Mouse (Mus musculus) right cerebral cortex, postnatal 36 days (tissue): ENCODE results near the gene Zc3h12a.

Source experiments
- DNase-seq, 2 experiments: peaks; one replicate each; pipeline ENCODE4 v3.0.0; 2022; ENCODE audit warnings: low spot score in 2 of 2, mixed read lengths in 1 of 2

Gene Zc3h12a

DNA sequence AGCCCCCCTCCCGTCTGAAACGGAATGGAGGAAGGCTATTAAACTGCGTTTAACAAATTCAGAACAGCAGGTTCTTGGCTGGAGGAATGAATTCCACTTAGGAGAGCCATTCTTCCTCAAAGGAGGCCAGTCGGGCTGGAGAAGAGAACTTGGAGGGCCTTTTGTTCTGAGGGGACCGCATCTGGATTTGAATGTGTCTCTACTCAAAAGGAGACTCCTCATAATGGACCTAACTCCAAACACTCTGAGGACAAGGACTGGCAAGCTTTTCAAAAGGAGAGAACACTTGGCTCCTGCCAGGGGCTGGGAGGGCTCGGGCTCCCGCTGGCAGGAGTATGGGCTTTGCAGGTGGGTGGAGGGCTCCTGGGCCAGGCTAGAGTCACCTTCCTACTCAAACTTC, 17.0 kb upstream of the Zc3h12a start:
- peak in 1 of 2 experiments; percentile 30 for DNase-seq

DNA sequence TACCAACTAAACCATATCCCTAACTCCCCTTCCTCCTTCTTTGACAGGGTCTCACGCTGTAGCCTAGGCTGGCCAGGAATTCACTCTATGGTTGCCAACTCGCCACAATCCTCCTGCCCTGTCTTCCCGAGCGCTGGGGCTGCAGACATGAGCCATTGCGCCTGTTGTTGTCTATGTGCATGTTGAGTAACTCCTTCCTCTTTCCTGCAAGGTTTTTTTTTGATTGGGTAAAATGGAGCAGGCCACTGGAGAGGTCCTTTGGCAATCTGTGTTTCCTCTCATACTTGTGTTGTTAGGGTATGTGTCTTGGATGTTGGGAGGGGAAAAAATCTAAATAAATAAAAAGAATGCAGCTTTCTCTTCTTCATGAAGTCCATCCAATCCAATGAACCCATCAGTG, 16.6 kb upstream of the Zc3h12a start:
- no peak for DNase-seq

DNA sequence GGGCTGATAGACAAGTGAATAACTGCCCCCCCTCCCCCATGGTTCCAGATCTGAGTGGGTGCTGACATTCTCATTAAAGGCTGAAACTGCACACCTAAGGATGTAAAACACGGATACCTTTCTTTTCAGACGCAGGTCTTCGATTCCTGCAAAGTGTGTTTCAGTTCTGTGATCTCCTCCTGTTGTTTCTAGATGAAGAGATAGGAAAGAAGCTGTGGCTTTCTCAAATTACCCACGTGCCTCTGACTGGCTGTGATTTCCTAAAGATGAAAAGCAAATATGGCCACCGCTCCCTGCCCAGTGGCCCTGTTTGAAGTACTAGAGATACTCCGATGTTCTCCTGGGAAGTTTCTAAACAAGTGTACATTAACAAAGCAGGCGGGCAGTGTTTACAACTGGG, 10.7 kb upstream of the Zc3h12a start:
- no peak for DNase-seq

DNA sequence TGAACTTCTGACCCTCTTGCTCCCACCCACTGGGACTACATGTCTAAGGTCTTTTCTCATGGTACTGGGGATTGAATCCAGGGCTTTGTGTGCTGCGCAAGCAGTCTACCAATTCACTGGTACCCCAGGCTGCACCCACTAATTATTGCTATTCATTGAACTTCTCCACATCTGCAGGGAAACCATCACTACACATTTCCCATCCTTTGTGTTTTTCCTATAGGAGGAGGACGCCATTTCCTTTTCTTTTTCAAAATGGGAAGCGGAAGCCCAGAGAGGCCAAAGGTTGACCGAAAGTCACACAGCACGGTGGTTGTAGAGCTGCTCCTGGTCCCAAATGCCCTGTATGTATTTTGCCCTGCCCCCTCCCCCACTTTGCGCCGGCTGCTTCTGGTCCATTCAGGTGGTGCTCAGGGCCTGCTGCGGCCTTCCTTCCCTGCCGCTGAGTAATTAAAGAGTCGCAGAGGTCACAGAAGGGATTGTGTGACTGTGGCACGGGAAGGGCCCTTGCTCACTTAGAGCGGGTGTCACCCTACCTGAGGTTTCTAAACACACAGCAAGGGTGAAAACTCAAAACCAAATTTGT, 8.8 kb upstream of the Zc3h12a start:
- no peak for DNase-seq

DNA sequence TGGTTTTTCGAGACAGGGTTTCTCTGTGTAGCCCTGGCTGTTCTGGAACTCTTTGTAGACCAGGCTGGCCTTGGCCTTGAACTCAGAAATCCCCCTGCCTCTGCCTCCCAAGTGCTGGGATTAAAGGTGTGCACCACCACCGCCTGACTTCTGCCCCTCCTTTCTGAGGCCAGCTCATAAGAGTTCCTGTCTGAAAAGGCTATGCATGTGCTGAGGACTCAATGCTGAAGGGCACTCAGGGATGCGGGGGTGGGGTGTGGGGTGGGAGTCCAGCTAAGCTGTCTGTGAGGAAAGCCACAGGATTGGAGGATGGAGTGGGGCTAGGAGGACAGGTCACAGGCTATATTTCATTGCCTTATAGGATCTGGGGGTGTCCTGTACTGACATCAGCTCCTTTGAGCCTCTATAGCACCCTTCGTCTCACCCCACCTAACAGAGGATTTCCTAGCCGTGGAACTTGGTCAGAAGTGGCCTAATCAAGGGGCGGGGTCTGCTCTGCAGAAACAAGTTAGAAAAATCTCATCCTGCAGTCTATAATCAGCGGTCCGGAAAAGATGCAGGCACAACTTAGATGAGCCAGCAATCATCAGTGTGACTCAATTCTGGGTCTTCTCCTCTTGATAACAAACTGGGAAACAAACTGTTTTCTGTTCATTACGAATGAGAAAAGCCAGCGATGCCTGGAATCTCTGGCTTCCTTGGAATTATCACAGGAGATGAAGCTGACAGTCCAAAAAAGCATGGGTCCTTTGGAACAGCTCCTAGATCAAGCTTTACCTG, 7.6 kb upstream of the Zc3h12a start:
- DNase-seq = no peak

DNA sequence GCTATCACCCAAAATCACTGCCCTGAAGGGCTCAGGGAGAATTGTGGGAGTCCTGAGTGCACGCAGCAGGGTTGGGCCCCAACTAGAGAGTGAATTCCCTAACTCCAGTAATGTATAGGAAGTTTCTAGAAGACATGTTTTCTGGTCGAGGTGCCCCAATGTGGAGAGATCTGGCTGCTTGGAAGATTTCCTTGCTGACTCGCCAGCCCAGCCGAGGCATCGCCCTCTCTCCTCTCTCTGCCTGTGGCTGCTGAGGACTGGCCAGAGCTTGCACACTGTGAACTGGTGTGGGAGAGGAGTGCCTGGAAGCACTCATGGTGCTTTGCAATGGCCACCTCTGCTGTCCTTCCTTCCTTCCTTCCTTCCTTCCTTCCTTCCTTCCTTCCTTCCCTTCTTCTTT, 7.0 kb upstream of the Zc3h12a start:
- no peak for DNase-seq

DNA sequence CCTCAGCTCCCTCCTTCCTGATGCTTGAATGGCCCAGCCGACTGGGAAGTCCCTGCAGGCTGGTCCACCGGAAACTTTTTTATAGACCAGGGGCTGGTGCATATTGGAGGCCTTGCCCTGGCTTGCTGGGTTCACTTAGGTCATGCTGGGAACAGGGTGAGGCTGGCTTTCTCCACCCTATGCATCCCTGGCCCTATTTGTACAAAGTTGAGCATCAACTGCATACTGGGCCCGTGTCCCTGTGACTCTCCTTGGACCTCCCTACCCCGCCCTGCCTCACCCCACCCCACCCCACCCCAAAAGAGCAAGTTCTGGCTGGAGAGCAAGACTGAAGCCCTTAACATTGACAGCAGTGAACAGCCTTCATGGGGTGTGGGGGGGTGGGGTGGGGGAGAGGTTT, 6.6 kb upstream of the Zc3h12a start:
- DNase-seq = no peak

DNA sequence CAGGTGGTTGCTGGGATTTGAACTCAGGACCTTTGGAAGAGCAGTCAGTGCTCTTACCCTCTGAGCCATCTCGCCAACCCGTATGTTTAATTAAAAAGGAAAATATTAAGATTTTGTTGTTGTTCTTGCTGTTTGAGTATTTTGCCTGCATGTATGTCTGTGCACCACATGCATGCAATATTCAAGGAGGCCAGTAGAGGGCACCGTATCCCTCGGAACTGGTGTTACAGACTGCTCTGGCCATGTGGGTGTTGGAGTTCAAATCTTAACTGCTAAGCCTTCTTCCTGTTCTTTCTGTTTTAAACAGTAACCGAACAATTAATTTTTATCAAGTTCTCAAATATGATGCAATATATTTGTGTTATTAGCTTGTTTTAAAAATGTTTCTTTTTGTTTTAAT, 4.8 kb upstream of the Zc3h12a start:
- DNase-seq = no peak

DNA sequence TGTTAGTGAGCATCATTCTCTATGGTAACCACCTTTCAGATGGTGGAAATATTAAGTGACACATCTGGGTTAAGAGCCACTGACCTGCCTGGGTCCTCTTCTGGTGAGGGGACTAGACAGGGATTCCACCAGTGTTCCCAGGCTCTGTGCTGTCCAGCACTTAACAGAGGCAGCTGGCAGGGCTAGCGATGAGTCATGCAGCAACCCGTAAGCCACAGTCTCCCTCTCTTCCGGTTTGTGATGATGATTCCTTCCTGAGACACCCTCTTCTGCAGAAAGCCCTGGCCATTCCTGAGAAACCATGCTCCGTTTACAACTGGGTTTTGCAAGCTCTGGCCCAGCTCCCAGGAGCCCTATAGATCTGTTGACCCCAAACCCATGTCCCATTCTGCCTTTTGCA, 3.9 kb upstream of the Zc3h12a start:
- no peak for DNase-seq

DNA sequence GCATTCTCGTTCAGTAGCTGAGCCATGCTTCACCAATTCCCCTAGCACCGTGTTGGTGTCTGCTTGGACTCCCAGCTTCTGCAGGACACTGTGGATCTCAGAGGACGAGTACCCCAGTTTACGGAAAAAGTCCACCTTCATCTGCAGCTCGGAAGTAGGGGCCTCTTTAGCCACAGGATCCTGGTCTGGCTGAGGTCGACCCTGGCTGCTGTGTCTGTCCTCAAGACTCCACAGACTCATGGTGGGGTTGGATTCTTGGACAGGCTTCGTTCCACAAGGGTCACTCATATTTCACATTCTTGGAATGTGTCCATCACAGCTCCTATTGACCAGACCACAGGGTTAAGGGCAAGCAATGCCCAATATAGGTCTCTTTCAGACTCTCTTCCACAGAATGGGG, 879 bp downstream of the Zc3h12a start:
- no peak for DNase-seq

DNA sequence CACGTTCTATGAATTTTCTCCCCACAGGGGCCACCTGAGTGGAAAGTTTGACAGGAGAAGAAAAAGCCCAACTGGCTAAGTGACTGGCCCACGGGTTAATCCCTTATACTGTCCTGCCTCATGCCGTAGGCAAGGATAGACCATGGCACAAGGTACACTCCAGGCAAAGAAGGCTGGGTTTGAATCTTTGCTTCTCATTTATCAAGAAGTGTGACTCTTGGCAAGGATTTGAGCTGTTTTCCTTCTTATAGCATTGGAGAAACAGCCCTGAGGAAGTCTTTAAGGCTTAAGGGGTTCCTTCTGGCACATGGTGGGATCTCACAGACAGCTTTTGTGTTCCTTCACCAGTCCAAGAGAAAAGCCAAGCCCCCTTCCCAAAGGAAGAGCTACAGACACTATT, 1.5 kb downstream of the Zc3h12a start:
- DNase-seq = no peak

DNA sequence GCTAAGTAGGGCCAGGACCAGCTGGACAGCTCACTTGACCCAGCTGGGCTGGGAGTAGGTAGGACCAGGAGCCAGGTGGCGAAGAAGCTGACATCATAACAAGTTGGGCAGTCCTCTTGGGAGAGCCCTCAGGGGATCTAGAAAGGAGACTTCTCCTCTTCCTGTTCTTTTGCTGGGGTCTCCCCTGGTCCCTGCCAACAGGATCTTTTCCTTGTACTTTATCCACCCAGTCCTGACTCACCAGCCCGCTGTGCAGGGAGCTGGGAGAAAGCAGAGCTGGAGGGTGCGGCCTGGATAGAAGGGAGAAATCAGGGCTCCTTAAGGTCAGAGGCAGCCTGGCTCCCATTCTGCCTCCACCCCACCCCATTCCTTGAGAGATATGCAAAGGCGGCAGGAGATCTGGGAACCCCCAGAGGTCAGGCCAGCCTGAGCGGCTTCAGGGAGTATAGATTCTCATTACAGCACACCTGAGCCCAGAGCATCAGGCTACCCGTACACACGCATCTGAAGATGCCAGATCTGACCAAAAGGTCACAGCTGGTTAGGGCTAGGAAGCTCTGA, 2.2 kb downstream of the Zc3h12a start:
- DNase-seq = no peak

DNA sequence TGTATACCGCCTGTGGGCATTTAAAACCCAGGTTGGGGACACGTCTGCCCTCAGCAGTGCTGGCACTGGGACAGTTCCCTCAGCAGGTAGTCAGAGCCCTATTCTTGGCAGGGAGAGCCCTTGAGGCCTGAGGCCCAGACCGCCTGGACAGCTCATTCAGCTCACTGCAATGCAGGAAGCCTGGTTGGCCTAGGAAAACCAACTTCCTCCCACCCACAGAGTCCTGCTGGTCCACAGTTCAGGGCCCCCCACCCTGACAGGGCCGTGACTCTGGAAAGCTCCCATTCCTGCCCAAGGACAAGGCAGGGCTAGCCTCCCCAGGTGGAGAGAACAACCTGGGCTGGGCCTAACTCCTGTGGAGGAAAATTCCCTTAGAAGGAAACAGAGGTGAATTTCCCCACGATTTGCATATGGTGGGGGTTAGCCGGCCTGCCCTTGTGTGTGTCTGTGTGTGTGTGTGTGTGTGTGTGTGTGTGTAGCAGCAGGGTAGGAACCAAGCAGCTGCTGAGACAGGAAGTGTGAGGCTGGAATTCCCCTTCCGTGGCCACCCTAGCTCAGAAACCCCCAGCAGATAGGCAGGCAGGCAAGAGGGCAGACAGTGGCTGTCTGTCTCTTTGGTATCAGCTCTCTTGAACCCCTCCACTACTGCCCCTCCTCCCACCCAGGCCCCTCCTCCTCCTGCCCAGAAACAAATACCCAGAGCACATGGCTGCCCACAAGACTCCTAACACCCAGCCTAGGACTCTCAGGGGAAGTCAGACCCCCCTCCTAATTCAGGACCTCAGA, 3.0 kb downstream of the Zc3h12a start:
- no peak for DNase-seq

DNA sequence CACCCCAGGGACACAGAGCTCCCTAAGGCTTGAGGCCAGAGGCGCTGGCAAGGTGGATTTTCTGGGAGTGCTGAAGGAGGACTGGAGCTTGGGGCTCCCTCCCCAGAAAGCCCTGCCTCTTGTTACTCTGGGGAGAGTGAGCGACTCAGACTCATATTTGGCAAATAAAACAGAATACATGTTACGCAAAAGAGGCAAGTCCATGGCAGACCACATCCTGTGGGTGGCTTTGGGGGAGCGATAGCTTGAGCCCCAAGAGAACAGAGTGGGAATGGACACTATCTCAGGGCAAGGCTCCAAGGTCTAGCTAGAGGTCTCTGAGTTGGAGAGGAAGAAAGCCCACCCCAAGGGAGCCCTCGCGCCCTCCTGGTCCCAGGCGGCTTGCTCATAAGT, 4.4 kb downstream of the Zc3h12a start:
- DNase-seq = no peak

DNA sequence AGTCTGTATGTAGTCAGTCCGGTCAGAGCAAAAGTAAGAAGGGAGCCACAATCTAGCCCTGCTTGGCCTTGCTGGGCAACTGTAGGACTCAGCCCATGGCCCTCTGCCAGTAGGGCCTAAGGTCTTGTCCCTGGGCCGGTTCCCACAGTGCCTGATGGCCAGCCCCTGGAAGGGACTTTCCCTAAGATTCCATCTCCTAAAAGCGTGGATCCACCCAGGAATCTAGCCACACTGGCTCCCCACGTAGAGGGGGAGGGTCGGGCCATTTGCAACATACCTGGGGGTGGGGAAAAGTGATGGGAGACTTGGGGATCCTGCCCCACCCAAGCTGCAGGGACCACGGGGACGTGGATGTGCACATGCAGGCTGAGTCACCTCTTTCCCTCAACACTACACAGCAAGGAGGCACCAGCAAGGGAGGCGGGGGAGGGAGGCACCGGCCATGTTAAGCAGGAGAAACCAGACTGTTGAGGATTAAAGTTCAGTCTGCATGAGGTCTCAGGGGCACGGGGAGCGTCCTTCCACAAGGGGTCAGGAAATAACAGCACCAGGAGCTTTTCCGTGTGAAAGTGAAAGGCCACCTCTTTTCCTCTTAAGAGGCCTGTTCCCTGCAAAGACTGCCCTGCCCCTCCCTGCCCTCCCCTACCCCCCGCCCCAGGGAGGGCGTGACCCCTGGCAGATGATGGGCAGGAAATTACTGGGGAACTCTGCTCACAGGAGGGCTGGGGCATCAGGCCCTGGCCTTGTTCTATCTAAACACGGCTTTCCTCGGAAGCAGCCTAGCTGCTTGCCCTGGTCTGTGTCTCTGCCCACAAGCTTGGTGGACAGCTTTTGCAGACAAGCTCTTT, 5.0 kb downstream of the Zc3h12a start:
- DNase-seq = no peak

DNA sequence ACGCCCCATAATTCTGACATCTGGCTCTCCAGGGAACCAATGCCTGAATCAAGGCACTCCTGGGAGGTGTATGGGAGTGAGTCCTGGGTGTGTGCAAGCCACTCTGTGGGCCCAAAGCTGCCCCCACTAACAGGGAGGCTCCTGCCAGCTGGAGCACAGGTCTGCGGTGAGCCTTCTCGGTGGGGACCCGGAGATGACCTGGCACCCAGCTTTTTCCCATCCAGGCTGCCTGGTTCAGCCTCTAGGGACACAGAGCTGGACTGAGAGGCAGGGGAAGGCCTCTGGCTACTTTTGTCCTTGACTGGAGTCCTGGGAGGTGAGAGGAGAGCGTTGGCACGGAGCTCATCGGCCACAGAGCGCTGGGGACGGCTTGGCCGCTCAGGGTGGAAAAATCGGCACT, 7.9 kb downstream of the Zc3h12a start:
- DNase-seq = no peak

DNA sequence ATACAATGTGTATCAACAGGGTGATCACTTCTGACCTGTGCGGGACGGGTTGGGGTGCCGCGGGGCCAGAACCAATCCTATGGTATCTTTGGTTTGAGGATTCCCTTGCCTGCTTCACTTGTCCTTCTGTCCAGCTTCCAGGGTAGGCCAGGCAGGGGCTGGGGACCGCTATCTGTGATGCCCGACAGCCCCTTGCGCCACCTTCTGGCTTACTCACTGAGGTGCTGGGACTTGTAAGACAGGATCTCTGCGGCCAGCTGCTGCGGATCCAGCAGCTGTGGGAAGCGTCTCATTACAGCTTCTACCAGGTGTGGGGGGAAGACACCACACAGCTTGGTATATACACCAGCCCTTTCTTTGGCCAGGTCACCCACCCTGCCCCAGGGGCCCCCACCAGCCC, 8.6 kb downstream of the Zc3h12a start:
- no peak for DNase-seq

DNA sequence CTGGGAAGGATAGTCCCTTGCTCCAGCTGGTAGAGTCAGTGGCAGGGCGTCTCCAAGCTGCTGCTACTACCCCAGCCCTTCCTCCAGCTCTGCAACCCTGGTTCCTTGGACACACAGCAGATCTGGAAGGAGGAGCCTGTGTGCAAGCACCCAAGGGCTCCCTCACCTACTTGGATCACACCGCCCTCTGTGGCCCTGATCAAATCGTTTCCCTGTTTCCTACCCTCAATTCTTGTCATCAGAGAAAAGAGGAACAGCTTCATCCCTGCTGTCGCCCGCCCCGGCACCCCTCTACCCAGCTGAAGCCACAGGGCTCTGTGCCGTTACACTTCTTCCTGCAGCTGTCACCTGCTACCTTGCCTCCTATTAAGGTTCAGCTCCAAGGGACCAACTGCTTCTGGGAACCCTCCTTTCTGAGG, 9.7 kb downstream of the Zc3h12a start:
- no peak for DNase-seq

DNA sequence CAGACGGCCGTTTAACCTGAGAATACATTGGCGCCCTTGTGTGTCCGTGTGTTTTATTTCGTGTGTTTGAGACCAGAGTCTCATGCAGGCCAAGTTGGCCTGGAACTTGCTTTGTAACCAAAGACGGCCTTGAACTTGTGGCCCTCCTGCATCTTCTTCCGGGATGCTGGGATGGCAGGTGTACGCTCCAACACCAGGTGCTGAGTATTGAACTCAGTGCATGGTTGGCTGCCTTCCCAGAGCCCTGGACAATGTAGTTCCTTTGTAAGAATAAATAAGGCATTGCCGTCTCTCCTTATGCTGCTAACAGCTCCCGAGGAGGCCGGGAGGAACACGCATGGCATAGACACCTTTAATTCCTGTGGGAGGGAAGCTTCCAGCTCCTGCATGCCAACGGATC, 10.7 kb downstream of the Zc3h12a start:
- DNase-seq = no peak

DNA sequence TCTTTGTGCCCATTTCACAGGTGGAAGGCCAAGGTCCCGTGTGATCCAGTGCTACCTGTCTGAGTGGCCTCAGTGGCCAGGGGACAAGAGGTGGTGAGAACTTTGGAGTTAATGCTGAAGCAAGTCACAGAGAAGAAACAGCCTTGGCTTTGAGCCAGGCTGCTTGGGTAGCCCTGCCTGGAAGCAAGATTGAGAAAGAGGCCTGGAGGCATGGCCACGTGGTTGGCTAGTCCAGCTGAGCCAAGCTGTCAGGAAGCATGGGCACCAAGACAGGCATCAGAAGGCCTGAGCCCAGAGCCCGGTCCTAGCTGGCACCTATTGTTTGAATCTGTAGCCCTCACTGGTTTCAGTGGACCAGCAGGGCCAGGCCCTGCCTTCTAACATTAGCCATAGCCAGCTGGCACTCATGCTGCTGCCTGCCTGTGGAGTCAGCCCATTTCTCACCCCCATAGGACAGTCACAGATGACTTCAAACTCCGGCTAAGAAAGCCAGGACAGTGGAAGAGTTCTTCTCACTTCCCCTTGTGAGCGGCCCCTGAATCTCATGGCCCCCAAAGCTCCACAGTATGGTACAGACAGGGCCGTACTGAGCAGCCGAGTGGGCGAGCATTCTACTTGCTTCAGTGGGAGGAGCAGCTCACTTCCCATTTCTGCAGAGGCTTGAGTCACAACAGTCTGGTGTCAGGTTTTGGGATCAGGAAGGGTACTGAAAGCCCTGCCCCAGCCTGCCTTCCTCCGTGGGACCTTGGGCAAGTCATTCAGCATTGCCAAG, 11.4 kb downstream of the Zc3h12a start:
- peak; percentile 55 to 69 for DNase-seq

DNA sequence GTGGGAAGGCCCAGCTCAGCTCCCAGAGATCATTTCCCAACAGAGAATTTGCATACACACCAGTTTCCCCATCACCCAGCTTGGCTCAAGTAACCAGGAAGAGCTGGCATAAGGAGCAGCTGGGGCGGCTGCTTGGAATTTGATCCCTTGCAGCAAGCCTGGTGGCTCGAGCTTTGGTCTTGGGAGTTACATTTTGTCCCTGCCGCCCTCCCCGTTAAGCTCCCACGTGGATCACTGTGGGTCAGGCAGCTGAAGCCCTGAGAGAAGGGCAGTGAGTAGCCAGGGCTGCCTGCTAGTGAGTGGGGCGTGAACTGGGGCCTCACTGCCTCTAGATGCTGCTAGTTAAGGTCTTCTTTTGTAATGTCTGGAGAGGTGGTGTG, 11.9 kb downstream of the Zc3h12a start:
- DNase-seq = no peak
